Mouse (Mus musculus) embryo, embryonic 10 days (tissue): ENCODE results near the gene Rmi2.
A peak's percentile ranks its signal among the peaks of the same experiment; 100 is the strongest.

Source experiments
- DNase-seq: peaks from one replicate; pipeline ENCODE4 v3.0.0-alpha.2; 2015; ENCODE audit warnings: low spot score

Gene Rmi2

DNA sequence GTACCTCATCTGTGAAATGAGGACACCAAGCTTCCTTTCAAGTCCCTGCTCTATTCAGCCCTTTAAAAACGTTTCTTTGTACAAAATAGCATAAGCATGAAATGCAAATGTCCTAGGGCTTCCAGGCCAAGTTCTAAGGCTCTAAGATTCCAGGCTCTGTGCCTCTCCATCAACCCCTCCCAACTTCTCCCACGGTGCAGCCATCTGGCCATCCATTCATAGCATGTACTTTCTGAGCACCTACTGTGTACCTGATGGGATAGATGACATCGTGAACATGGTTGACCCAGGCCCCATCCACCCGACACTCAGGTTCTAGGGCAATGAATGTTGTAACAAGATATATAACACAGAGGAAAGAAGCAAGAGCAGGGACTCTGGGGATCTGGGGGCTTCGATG, 88.7 kb downstream of the Rmi2 start:
- DNase-seq, result no peak

DNA sequence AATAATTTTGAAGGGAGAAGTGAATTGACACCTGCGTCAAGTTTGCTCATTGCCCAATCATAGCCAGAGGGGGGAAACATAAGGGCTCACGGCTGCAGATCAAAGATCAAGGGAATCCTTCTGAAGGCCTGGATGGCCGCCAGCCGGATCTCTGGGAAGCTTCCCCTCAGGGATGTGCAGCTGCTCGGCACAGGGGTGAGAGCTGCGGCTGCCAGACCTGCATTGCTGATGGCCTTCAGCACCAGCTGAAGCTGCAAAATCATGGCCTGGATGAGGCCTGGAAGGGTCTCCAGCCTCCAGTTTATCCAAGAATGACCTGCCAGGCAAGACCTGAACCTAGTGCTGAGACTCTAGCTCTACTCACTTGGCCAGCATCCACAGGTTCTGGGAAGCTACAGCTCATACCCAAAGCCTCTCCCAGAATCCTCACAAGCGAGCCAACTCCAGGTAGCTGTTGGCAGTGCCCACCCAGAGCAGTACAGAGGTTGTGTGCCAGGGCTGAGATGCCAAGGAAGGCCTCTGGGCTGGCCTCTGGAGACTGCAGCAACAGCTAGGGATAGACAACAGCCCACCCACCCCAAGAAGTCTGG, 90.8 kb downstream of the Rmi2 start:
- DNase-seq, result no peak

DNA sequence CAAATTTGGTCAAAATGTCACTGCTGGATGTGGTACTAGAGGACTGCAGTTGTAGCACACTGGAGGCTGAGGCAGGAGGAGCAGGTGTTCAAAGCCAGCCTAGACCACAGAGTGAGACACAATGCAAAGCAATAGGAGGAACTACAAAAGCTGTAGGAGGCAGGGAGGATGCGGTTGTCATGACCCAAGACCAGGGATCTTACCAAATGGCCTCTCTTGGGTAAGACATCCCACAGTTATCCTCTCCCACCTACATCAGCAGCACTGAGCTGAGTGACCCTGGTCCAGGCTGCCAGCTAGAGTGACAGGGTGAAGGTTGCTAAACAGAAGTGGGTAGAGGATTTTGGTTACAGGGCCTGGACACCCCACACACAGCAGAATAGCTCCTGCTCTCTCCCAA, 92.2 kb downstream of the Rmi2 start:
- DNase-seq, result no peak

DNA sequence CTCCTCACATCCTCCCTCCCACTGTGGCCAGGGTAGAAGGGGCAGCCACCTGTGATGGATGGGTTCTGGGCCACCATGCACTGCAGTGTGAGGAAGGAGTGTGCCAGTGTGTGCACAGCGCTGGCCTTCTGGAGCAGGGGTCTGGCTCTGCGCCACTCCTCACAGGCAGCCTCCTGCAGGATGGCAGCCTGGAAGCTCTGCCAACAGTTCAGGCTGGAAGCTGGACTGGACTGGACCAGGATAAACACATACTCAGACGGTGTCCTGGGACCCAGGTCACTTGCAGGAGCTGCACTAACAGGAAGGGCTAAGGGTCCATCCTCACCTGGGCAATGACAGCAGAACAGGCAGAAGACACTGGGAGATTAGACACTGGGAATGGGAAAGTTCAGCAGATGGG, 98.5 kb downstream of the Rmi2 start:
- no peak for DNase-seq

DNA sequence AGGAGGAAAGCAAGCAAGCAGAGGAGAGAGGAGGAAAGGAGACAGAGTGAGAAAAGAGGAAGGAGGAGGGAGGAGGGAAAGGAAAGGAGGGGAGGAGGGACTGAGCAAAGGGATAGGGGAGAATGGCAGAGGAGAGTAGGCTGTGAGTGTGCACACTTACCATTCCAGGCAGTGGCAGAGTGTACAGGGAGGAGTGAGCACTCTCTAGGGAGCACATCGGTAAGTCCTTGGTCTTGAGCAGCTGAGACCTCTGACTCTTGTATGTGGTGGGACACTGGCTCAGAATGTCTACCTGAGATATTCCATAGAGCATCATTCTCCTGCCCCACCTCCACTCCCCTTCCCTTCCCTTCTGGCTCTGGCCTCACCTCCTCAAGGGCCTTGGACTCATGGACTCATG, 99.2 kb downstream of the Rmi2 start:
- DNase-seq, result no peak

DNA sequence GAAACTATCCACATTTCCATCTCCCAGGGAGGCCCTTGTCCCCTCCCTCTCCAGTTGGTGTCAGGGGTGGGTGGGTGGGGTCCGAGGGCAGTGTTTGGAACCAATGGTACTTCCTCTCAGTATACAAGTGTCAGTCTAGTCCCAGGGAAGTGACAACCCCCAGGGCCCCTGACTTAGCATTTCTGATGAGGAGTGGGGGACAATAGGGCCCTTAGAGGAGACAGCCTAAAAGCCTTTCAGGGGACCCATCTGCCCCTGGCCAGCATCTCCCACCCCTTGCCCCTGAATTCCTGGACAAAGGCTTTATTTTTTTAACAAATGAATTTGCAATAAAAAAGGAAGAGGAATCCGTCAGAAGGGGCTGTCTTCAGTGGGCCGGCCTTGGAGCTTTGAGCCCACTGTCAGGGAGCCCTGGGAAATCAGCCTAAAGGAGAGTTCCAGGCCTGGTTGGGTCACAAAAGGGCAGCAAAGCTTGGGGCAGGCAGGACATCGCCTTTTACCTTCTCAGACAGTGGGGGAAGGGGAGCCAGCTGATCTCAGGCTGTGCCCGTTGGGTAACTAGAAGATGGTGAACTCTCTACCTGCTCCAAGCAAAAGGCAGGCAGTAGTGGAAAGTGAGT, 102.0 kb downstream of the Rmi2 start:
- DNase-seq, result peak; percentile 57

DNA sequence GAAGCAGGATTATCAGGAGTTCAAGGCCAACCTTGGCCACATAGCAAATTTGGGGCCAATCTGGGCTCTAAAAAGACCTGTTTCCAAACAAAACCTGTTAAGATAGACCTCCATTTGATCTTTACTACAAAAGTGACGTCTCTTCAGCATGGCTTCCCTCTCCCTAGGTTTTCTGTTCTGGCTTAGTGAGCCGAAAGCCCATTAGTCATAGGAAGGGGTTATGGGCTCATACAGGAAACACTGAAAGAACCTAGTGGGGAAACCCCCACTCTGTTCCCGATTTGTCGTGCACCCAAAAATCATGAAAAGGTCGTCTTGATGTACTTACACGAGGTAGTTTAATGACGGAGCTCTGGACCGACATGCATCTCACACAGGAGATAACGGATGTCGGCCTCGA, 102.6 kb downstream of the Rmi2 start:
- DNase-seq, result no peak

DNA sequence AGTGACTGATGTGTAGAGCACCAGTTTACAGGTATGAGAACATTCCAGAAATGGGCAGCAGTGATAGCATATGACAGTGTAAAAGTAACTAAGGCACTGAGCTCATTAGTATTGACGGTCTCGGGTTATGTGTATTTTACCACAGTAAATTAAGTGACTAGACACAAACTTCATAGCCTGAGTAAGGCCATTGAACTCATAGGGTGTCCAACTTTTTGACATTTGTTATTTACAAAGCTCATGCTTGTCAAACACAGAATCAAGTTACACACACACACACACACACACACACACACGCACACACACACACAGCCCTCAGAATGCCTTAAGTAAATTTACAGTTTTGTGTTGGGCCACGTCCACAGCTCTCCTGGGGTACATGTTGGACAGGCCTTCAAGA, 105.1 kb downstream of the Rmi2 start:
- DNase-seq, result no peak

DNA sequence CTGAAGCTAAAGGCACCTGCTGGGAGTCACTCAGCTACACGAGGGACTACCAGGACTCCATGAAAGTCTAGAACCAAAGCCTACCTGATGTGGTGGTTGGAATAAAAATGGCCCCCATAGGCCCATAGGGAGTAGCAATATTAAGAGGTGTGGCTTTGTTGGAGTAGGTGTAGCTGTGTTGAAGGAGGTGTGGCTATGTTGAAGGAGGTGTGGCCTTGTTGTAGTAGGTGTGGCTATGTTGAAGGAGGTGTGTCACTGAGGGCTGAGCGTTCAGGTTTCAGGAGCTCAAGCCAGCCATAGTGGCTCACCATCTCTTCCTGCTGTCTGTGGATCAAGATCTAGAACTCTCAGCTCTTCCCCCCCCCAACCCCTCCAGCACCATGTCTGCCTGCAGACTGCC, 105.8 kb downstream of the Rmi2 start:
- DNase-seq, result no peak
